Mouse (Mus musculus) frontal cortex, postnatal 36 days (tissue): ENCODE results near the gene Klf13.

Experiments
- DNase-seq, 2 experiments: peaks; one replicate each; pipeline ENCODE4 v3.0.0; 2022; ENCODE audit warnings: low spot score in 2 of 2

Gene Klf13

DNA sequence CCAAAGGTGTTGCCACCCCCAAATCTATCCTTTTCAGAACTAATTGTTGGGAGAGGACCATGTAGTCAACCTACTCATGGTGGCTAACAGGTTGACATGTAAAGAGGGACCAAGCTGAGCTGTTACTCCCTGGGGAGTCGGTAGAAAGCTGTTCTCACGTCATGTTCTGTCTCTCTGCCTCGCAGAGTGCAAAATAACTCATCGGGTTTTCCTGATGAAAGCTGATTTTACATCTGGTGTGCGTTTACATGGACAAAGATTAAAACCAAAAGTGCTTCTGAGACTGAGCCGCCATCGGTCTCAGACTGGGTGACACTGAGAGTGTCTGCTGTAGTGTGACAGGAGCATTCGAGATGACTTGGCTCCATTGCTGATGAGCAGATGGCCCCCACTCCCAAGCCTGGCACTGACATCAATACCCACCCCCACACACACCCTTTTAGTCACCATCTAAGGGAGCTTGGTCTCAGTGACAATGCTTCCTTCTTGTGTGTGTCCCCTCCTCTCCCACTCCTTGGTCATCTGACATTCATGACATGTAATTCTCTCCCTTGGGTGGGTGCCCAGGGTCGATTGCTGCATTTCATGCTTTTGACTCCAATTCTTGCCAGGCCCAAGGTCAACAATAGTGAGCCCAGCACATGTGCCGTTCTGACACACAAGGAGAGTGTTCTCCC lies 12.4 kb upstream of the Klf13 start:
- DNase-seq, result peak; percentile 56 to 61

DNA sequence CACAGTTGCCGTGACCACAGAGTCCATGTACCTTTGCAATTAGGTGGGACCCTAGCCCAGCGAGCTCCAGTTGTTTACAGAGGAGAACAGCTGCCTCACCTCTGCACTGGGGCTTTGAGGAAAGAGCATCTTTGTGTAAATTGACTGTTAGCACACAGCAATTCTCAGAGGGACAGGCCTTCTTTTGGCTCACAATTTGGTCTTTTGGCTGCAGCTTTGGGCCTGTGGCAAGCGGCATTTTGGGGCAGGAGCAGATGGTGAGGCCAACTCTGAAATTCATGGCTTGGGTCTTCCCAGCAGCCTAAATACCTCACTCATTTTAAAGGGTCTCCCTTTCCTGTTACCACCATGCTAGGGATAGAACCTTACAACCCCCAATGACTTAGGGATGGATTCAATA lies 10.5 kb upstream of the Klf13 start:
- DNase-seq, result no peak

DNA sequence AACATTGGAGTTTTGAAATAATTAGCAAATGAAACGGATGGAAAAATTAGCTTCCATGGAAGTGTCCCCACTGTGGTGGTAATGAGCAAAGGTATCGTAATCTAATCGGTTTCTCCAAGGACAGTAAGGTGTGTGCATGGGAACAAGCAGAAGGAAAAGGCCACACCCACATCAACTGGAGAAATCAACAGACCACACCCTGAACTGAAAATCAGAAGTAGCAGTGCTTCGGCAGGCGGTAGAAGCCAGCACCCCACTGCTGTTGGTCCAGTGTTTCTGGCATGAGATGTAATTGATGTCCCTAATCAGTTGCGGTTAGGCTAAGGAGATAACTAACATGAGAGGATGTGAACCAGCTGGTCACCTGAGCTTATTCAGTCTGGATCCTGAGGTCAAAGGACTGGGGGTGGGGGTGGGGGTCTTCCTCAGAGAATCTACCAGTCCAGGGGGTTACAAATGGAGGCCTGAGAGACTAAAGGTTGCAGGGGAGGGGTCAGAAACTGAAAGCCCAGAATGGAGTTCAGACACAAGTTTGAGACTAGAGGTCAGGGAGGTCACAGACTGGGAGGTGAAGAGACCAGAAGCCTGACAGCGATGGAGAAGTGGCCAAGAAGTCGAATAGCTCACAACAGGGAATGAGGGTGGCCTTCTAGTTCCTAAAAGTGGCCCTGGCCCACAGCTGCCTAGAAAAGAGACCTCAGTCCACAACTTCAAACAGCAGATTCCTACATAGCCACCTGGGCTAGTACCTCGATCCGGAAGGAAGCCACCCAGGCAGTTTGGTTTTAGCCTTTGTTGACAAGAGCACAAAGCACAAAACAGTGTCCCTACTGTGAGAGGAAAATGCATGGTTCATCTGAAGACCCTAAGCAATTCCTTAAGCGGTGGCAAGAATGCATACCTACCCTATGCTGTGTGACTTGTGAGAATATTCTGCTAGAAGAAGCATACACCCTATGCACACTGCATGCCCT lies 9.1 kb upstream of the Klf13 start:
- no peak for DNase-seq

DNA sequence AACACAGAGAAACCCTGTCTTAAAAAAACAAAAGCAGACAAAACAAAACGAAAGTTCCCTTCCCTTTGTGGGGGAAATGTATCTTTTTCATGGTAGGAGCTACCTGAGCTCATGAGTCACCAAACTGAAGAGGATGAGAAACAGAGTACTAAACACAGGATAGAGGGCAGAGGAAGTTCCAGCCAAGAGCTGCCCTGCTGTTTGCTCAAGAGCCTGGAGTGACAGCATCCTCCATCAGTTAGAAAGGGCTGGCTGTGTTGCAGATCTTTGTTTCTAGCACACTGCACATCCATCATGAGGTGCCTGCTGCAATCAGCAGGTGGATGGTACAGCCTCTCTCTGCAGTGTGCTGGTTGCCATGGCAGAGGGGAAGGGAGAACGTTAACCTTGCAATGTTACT lies 5.2 kb upstream of the Klf13 start:
- DNase-seq, result no peak

DNA sequence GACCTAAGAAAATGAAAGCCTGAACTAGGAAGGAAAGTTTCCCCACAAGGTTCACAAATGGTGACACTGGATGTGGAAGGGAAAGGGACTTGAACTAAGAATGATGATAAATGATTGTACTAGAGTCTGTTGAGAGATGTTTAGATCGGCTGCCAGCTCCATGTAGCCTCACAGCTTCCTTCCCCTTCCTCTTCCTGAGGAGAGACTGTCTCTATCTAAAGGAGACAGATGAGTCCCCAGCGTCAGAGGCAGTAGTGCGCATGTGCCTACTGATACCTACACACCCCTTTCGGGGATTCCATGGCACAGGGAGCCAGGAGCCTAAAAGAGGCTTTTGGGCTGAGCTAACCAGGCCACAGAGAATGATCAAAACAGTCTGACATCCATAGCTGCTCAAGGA lies 2.8 kb upstream of the Klf13 start:
- DNase-seq, result no peak

DNA sequence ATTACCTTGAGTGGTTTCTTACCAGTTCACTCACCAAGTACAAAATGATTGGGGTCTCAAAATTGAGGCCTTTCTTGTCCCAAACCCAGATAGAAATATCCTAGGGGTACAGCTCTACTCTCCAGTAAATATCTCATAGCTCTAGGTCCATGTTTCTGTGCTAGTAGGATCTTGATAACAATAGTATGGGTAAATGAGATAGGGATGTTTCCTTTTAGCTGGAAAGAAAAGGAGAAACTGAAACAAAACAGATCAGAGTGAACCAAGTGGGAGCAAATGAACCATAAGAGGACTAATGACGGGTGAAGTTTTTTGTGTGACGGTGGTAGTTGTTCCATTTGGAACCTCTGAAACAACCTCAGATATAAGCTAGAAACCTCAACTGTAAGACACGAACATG lies 2.3 kb upstream of the Klf13 start:
- DNase-seq, result no peak

DNA sequence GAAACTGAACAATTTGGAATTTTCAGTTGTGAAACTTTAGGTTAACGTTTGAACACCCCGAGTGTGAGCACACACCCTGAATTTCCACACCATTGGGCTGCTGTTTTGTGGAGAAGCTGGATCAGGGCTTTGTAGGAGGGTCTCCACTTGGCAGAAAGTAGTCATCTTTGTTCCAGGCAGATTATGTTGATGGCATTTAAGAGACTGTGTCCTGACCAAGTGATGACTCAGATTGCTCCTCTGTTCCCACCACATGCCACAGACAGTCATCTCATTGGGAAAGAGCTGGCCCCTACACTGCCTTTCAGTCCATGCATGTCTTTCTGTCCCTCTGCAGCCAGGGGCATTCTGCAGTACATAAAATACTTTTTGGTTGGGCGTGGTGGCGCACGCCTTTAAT lies 1.6 kb upstream of the Klf13 start:
- DNase-seq, result no peak

DNA sequence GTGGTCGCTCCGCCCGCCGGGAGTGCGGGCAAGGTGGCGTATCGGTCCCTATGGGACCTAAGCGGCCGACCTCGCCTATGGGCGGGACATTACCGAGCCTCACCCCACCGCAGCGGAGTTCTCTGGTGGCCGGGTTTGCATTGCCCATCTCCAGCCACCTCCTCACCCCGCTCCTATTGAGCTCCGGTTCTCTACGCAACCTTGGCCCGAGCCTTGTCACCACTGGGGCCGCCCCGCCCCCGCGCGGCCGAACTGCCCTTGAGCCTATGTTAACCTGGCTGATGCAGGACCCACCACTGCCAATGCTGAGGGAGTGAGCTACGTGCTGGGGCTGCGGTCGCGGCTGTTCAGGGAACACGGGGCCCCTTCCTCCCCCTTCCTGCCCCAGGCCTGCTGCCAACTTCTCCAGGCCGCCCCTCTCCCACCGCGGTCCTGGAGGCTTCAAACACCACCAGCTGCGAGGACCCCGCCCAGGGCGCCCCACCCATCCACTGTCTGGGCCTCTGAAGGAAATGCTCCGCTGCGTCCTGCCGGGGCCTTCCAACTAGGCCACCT lies 759 bp upstream of the Klf13 start:
- DNase-seq, result peak in 1 of 2 experiments; percentile 53

DNA sequence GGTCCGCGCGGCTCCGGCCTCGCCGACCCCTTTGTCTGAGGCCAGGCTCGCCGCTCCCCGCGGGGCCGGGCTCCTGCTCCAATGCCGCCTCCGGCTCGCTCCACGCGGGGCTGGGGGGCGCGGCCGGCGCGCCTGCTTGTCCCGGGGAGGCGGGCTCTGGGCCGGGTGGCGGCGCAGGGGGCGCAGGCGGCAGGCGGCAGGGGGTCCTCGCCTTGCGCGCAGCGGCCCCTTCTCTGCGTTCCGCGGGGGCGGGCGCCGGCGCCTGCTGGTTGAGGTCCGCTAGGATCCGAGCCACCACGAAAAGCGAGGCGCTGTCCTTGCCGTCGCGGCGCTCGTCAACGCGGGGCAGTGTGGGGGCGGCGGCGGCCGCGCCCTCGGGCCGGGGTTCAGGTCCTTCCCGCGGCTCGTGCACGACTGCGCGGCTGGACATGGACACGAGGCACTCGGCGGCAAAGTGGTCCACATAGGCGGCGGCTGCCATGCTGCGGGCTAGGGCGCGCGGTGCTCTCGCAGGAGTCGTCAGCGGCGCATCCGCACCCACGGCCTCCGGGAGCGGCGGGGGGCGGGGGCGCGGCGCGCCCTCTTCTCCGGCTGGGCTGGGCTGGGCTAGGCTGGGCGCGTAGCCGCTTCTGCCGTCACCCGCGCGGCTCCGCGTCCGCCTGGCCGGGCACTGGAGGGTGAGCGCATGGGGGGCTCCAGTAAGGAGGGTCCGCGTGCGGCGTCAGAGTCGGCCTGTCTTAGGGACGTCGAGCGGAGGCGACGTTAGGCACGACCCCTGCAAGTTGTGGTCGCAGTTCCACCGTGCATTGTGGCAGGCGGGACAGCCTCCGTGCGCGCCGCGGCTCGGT lies 425 bp downstream of the Klf13 start:
- no peak for DNase-seq

DNA sequence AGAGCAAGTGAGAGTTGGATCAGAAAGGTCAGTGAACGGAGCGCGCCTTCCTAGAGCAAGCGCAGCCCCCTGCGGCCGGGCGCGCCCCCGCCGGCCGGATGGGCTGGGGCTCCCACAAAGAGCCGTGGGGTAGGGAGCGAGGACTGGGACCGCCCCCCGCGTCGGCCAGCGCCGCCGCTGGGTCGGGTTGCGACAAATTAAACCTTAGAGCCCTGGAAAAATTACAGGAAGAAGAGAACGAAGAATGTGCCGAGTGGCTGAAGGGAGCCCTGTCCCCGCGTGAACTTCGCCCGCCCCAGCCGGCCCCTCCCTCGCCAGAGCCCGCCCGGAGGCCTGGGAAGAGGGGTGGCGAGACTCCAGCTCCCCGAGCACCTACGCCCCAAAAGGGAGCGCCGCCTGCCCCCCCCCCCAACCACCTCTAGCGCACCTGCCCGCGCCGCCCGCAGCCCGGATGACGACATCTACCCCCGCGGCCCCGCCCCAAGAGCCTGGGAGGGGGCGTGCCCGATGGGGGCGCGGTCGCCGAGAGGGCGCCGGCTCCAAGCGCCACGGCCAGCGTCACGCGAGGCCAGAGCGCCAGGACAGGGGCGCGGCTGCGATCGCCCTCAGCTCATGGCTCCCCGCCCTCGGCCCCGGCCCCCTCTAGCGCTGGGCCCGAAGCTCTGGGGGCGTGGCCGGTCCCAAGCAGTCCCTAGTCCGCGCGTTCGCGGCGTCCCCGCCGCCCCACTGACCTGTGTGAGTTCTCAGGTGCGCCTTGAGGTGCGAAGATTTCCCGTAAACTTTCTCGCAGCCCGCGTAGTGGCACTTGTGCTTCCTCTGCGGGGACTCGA lies 1.3 kb downstream of the Klf13 start:
- DNase-seq, result peak in 1 of 2 experiments; percentile 60

DNA sequence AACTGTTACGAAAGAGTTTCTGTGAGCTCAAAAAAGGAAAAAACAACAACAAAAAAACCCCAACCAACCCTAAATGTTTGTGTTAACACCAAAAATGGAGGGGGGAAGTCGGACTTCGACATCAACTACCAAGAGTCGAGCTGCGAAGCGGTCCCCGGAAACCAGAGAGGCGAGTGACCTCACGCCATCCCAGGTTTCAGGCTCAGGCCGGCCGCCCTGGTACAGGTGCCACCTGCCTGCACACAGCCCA lies 1.8 kb downstream of the Klf13 start:
- DNase-seq, result no peak

DNA sequence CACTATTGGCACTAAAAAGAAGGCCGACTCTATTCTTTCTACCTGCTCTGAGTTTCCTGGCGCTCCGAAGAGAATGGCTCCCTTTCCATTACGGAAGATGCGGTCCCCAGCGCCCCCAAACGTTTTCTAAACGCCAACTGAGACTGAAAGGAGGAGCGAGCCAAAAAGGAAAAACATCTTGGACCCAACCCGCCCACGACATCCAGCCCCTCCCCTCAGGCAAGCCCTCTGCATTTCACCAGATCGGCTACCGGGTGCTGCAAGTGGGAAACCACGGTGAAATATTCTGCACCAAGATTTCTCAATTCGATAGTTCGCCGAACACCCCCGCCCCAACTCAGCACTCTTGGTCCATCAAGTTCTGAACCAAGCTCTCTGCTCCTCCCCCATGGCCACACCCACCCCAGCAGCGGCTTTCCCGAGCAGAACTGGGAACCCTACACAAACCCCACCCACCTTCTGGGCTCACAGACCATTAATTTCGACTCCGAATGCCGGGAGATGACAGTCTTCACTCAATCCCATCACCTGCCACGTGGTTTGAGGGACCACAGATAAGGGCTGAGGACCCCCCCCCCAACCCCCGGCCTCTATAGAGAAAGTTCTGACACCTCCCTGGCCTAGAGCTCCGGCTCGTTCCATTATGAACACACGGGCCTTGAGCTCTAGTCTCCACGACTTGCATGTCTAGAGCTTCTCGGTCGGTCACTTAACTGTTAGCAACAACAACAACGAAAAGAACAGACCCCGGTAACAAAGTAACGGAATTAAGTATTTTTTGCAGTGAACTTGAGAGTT lies 2.3 kb downstream of the Klf13 start:
- DNase-seq, result peak; percentile 78 to 84

DNA sequence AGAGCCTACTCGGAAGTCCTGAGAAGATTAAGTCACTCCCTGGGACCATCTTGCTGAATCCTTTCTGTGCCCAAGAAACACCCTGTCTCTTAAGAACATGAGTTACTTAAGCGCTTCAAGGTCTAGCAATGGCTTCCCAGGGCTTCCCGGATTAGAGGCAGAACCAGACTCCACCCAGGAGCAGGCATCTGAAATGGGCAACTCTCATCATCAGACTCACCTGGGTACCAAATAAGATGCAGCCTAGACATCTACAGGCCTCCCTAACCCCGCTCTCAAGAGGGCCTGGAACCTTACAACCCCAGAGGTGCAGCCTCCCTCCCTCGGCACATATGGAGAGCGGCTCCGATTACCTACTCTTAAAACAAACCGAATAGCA lies 2.9 kb downstream of the Klf13 start:
- DNase-seq, result no peak

DNA sequence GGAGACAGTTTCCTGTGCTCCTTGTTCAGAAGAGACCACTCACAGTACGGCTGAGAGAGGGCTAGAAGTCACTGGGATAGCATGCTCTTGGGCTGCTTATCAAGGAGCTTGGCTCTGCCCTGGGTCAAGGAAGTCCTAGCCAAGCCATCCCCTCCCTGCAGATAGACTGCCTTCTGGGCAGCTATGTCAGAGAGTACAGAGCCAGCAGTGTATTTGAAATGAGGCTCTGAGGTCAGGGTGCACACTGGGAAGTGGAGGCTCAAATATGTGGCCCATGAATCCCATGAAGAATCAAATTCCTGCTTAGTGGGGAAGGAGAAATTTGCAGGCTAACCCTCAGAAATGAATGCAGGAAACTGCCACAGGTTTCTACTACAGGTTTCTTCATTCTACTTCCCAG lies 4.2 kb downstream of the Klf13 start:
- DNase-seq, result no peak

DNA sequence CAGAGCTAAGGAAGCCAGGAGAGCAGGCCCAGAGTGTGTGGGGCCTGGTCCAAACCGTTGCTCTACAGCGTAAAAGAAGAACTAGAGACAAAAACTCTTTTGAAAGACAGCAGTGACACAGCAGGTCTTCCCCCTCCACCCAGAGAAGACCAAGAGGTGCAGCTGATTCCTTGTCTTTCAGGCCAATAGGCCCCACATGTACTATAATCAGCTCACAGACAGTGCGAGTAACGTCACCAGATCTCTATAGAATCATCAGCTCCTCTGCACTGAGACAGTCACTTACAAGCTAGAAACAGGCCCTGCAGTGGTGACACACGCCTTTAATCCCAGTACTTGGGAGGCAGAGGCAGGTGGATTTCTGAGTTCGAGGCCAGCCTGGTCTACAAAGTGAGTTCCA lies 4.8 kb downstream of the Klf13 start:
- DNase-seq, result no peak

DNA sequence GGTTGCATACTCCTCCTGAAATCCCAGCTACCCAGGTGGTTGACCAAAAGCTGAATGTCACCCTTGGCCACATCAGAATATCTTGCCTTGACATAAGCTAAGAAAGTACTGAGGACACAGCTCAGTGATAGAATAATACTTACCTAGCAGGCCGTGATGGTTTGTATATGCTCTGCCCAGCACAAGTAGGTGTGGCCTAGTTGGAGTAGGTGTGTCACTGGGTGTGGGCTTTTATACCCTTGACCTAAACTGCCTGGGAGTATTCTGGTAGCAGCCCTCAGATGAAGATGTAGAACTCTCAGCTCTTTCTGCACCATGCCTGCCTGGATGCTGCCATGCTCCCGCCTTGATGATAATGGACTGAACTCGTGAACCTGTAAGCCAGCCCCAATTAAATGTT lies 6.3 kb downstream of the Klf13 start:
- DNase-seq, result no peak

DNA sequence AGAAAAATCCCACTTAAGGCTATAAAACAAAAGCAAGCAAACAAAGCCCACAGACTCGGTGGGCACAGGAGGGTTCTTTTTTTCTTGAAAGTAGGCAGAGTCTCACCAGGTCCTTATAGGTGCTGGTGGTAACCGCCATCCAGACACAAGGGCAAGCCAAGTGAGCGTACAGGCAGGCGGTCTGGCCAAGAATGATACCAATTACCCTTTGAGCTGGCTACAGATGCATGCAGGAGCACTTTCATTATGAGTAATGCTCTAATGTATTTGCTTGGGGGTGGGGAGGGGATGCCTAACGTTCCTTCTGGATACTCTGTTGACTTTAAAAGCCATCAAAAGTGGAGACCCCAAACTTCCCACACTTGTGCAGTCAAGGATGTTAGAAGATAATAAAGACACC lies 7.9 kb downstream of the Klf13 start:
- no peak for DNase-seq

DNA sequence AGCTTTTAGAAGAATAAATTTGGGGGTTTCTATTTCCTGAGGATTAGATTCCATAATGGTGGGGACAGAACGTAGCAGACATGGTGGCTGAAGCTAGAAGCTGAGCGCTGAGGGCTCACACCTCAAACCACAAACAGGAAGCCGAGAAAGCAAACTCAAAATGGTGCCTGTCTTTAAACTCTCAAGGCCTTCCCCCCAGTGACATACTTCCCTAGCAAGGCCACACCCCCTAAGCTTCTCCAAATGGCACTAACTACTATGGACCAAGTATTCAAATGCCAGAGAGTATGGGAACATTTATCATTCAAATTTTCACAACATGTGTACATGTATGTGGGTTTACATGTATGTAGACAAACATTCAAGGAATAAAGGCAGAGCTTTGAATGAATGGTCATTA lies 8.6 kb downstream of the Klf13 start:
- DNase-seq, result no peak

DNA sequence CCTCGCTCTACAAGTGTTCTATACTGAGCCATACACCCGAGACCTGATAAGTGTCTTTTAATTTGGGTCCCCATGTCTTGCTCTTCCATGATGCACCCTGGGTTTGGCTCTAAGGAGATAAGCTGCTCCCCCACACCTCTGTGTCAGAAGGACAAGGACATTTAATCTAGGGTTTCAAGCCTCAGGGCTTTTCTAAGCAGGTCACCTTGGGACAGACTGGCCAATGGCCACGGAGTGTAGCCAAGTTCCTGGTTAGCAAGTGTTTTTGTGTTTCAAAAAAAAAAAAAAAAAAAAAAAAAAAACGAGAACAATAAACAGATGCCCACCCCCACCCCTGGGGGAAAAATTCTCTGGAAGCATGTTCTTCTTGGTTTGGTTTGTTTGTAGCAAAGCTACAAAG lies 9.6 kb downstream of the Klf13 start:
- DNase-seq, result peak in 1 of 2 experiments; percentile 3

DNA sequence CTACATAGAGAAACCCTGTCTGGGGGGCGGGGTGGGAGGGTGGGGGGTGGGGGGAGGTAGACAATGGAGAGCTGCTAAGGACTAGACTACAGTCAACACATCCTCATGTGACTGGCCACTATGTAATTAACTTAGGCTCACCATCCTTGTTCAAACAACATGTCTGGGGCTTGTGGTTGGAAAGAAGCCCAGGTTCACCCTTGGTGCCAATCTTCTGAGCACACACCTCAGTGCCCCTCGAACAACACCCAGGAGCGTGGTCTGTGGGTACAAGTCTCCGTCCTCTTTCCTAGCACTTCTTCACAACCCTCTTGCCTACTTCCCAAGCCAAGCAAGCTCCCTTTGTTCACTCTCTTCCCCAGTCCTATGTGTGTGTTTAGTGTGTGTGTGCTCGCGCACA lies 11.6 kb downstream of the Klf13 start:
- DNase-seq, result no peak

DNA sequence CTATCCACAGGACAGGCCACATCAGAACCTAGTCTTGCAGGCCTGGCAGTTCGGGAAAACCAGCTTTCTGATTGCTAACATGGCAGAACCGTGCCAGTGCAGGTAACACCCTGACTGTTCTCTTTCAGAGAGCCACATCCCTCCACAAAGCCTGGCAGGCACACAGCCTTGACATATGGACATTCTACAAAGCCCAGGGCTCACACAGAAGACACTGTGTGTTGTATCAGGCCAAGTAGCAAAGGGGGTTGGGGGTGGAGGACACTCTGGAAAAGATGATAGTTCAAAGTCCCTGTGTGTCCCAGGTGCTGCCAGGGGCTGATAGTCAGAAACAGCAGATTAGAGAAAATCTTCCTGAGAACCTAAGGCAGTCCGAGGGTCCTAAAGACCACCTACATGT lies 12.2 kb downstream of the Klf13 start:
- DNase-seq, result peak in 1 of 2 experiments; percentile 1
